Mouse (Mus musculus) intestine, embryonic 14.5 days (tissue): ENCODE measurements around the gene Astn2. TPM values are rescaled to one million over a fixed set of nuclear protein-coding genes. Genes with fewer than 3 reads are reported as not detected.

ENCODE experiments used
- ATAC-seq: fragments of 200-750 bp; cut with Nextera tagmentation; replicated peaks from 2 replicates; pipeline ENCODE4 v1.8.0; 2017; ENCODE audit warnings: low read depth, moderate number of reproducible peaks, moderate TSS enrichment, moderate library complexity; ENCODE audit not compliant: low FRiP score, low TSS enrichment
- DNase-seq: peaks from one replicate; pipeline ENCODE4 v3.0.0-alpha.2; 2018; ENCODE audit warnings: low spot score
- H3K27ac ChIP-seq: fragments of 300-500 bp; sonication (generic); 2 replicates; pipeline ENCODE4 v1.5.1; 2014; ENCODE audit warnings: low read depth, mild to moderate bottlenecking, control low read depth
- H3K27me3 ChIP-seq: fragments of 300-500 bp; sonication (generic); replicated peaks from 2 replicates; pipeline ENCODE4 v1.6.1; 2014; ENCODE audit warnings: low read length, control low read depth; ENCODE audit not compliant: control insufficient read depth, insufficient read depth
- H3K36me3 ChIP-seq: fragments of 300-500 bp; sonication (generic); 2 replicates; pipeline ENCODE4 v1.6.1; 2014; ENCODE audit warnings: low read length, control low read depth; ENCODE audit not compliant: control insufficient read depth, insufficient read depth
- H3K4me1 ChIP-seq: fragments of 300-500 bp; sonication (generic); replicated peaks from 2 replicates; pipeline ENCODE4 v1.6.1; 2014; ENCODE audit warnings: low read length, control low read depth, mixed read lengths; ENCODE audit not compliant: control insufficient read depth, insufficient read depth
- H3K4me2 ChIP-seq: fragments of 300-500 bp; sonication (generic); 2 replicates; pipeline ENCODE4 v1.6.1; 2014; ENCODE audit warnings: low read length
- H3K4me3 ChIP-seq: fragments of 300-500 bp; sonication (generic); 2 replicates; pipeline ENCODE4 v1.5.1; 2014; ENCODE audit warnings: low read depth, low read length, control low read depth, mixed read lengths
- H3K9ac ChIP-seq: fragments of 300-500 bp; sonication (generic); 2 replicates; pipeline ENCODE4 v1.6.1; 2014; ENCODE audit warnings: mild to moderate bottlenecking, low read length
- H3K9me3 ChIP-seq: fragments of 300-500 bp; sonication (generic); 2 replicates; pipeline ENCODE4 v1.6.1; 2016; ENCODE audit warnings: low read length, control low read depth; ENCODE audit not compliant: control insufficient read depth
- WGBS: fragments of 180-500 bp; shearing (Covaris S2); extraction: QIAGEN DNeasy Blood & Tissue Kit; methylation state at CpG from one replicate; pipeline ENCODE4 v1.1.7; 2014; 5-methylcytosine and 5-hydroxymethylcytosine counted together
- polyA plus RNA-seq: library from polyadenylated mRNA; unstranded; fragments of >200 nt; fragmentation: Nextera tagmentation; extraction: Ambion mirVana; gene quantifications from 2 replicates; pipeline ENCODE4 v1.2.1, GENCODE M21; 2014

Astn2 gene
- polyA plus RNA-seq, 1 experiment from 2014 or later = 0.96 TPM

- WGBS = 79% methylated on average over 7 of the region's 7 CpGs
- no peak overlapping the region for H3K9ac ChIP-seq
- no peaks in the 10 kb centered on the region for H3K36me3 ChIP-seq
- no peaks in the 10 kb centered on the region for H3K27me3 ChIP-seq
- H3K9me3 ChIP-seq = no peaks in the 10 kb centered on the region
- H3K27ac ChIP-seq = no peak overlapping the region
- DNase-seq = no peak
- no peak overlapping the region for H3K4me3 ChIP-seq
- no peaks in the 10 kb centered on the region for H3K4me1 ChIP-seq
- ATAC-seq = no peak
- H3K4me2 ChIP-seq = no peak overlapping the region
Measured at GRCm38 (mm10) chr4:65907660-65908059, 496.8 kb downstream of the Astn2 start.

GRCm38 (mm10) chr4:65904963-65905362 is 499.4 kb downstream of the Astn2 start:
- H3K9me3 ChIP-seq = no peaks in the 10 kb centered on the region
- 67% methylated on average over 2 of the region's 2 CpGs for WGBS
- DNase-seq = no peak
- H3K4me3 ChIP-seq = no peak overlapping the region
- no peaks in the 10 kb centered on the region for H3K27me3 ChIP-seq
- H3K4me2 ChIP-seq = no peak overlapping the region
- H3K36me3 ChIP-seq = no peaks in the 10 kb centered on the region
- no peak for ATAC-seq
- H3K4me1 ChIP-seq = no peaks in the 10 kb centered on the region
- no peak overlapping the region for H3K27ac ChIP-seq
- H3K9ac ChIP-seq = no peak overlapping the region

GRCm38 (mm10) chr4:65896092-65897027 is 508.1 kb downstream of the Astn2 start:
- no peaks in the 10 kb centered on the region for H3K9me3 ChIP-seq
- no peak for ATAC-seq
- H3K4me3 ChIP-seq = no peak overlapping the region
- WGBS = 46% methylated on average over 5 of the region's 5 CpGs
- DNase-seq = no peak
- no peak overlapping the region for H3K27ac ChIP-seq
- H3K36me3 ChIP-seq = no peaks in the 10 kb centered on the region
- no peaks in the 10 kb centered on the region for H3K27me3 ChIP-seq
- no peak overlapping the region for H3K4me2 ChIP-seq
- no peak overlapping the region for H3K9ac ChIP-seq
- H3K4me1 ChIP-seq = no peaks in the 10 kb centered on the region

GRCm38 (mm10) chr4:65888332-65888993 is 515.9 kb downstream of the Astn2 start:
- no peaks in the 10 kb centered on the region for H3K4me1 ChIP-seq
- ATAC-seq = no peak
- H3K9ac ChIP-seq = no peak overlapping the region
- 59% methylated on average over 5 of the region's 5 CpGs for WGBS
- H3K36me3 ChIP-seq = no peaks in the 10 kb centered on the region
- H3K27me3 ChIP-seq = no peaks in the 10 kb centered on the region
- no peak for DNase-seq
- H3K9me3 ChIP-seq = no peaks in the 10 kb centered on the region
- no peak overlapping the region for H3K4me3 ChIP-seq
- no peak overlapping the region for H3K27ac ChIP-seq
- H3K4me2 ChIP-seq = no peak overlapping the region

GRCm38 (mm10) chr4:65886862-65887261 is 517.5 kb downstream of the Astn2 start:
- Histone ChIP-seq H3K9me3 (no peaks in the 10 kb centered on the region), H3K36me3 (no peaks in the 10 kb centered on the region), H3K27me3 (no peaks in the 10 kb centered on the region), H3K9ac (no peak overlapping the region), H3K4me1 (no peaks in the 10 kb centered on the region), H3K27ac (no peak overlapping the region), H3K4me2 (no peak overlapping the region), H3K4me3 (no peak overlapping the region)
- DNase-seq (no peak), ATAC-seq (no peak)
- WGBS = 29% methylated on average over 1 of the region's 1 CpGs

GRCm38 (mm10) chr4:65885921-65886320 is 518.5 kb downstream of the Astn2 start:
- H3K4me1 ChIP-seq = no peaks in the 10 kb centered on the region
- no peak overlapping the region for H3K4me2 ChIP-seq
- no peak for DNase-seq
- no peaks in the 10 kb centered on the region for H3K9me3 ChIP-seq
- no peak overlapping the region for H3K9ac ChIP-seq
- no peak for ATAC-seq
- no peak overlapping the region for H3K4me3 ChIP-seq
- 74% methylated on average over 3 of the region's 3 CpGs for WGBS
- no peaks in the 10 kb centered on the region for H3K27me3 ChIP-seq
- no peak overlapping the region for H3K27ac ChIP-seq
- no peaks in the 10 kb centered on the region for H3K36me3 ChIP-seq

- DNase-seq = no peak
- no peak for ATAC-seq
Measured at GRCm38 (mm10) chr4:65874236-65874781, 530.1 kb downstream of the Astn2 start.

GRCm38 (mm10) chr4:65864551-65864950 is 539.9 kb downstream of the Astn2 start:
- H3K4me1 ChIP-seq = no peaks in the 10 kb centered on the region
- no peaks in the 10 kb centered on the region for H3K36me3 ChIP-seq
- H3K9me3 ChIP-seq = no peaks in the 10 kb centered on the region
- H3K27ac ChIP-seq = no peak overlapping the region
- no peak overlapping the region for H3K4me3 ChIP-seq
- ATAC-seq = no peak
- no peak for DNase-seq
- H3K27me3 ChIP-seq = no peaks in the 10 kb centered on the region
- no peak overlapping the region for H3K9ac ChIP-seq
- H3K4me2 ChIP-seq = no peak overlapping the region

More at GRCm38 (mm10) chr4:65874236-65874781, 530.1 kb downstream of the Astn2 start:
- Histone ChIP-seq H3K27me3 (no peaks in the 10 kb centered on the region), H3K9ac (no peak overlapping the region), H3K4me3 (no peak overlapping the region), H3K36me3 (no peaks in the 10 kb centered on the region), H3K4me2 (no peak overlapping the region), H3K4me1 (no peaks in the 10 kb centered on the region), H3K9me3 (no peaks in the 10 kb centered on the region), H3K27ac (no peak overlapping the region)
- 59% methylated on average over 2 of the region's 2 CpGs for WGBS
